Mouse (Mus musculus): ENCODE data around the gene Ptprd.

Ptprd gene

GRCm38 (mm10) chr4:76324928-76325327 is 1886.8 kb downstream of the Ptprd start:
- no peak for DNase-seq (ENCODE audit: low read depth, low spot score)

- DNase-seq (ENCODE audit: low read depth, low spot score) = no peak
Observed at GRCm38 (mm10) chr4:76324509-76324908, 1887.3 kb downstream of the Ptprd start.

GRCm38 (mm10) chr4:76319874-76320273 is 1891.9 kb downstream of the Ptprd start:
- no peak for DNase-seq (ENCODE audit: low read depth, low spot score)

- DNase-seq (ENCODE audit: low read depth, low spot score) = no peak
Observed at GRCm38 (mm10) chr4:76315977-76316376, 1895.8 kb downstream of the Ptprd start.

GRCm38 (mm10) chr4:76313749-76314148 is 1898.0 kb downstream of the Ptprd start:
- no peak for DNase-seq (ENCODE audit: low read depth, low spot score)

GRCm38 (mm10) chr4:76312593-76312992 is 1899.2 kb downstream of the Ptprd start:
- DNase-seq (ENCODE audit: low read depth, low spot score) = no peak

GRCm38 (mm10) chr4:76305987-76306386 is 1905.8 kb downstream of the Ptprd start:
- DNase-seq (ENCODE audit: low read depth, low spot score) = no peak

GRCm38 (mm10) chr4:76297375-76297774 is 1914.4 kb downstream of the Ptprd start:
- no peak for DNase-seq (ENCODE audit: low read depth, low spot score)

GRCm38 (mm10) chr4:76292733-76293357 is 1918.9 kb downstream of the Ptprd start:
- DNase-seq (ENCODE audit: low read depth, low spot score) = no peak

GRCm38 (mm10) chr4:76290484-76290818 is 1921.3 kb downstream of the Ptprd start:
- no peak for DNase-seq (ENCODE audit: low read depth, low spot score)

- DNase-seq (ENCODE audit: low read depth, low spot score) = no peak
Observed at GRCm38 (mm10) chr4:76289612-76290483, 1921.9 kb downstream of the Ptprd start.

GRCm38 (mm10) chr4:76286016-76286415 is 1925.7 kb downstream of the Ptprd start:
- DNase-seq (ENCODE audit: low read depth, low spot score) = no peak

- no peak for DNase-seq (ENCODE audit: low read depth, low spot score)
Observed at GRCm38 (mm10) chr4:76282886-76283285, 1928.9 kb downstream of the Ptprd start.

GRCm38 (mm10) chr4:76262727-76263126 is 1949.0 kb downstream of the Ptprd start:
- no peak for DNase-seq (ENCODE audit: low read depth, low spot score)

GRCm38 (mm10) chr4:76260686-76261085 is 1951.1 kb downstream of the Ptprd start:
- no peak for DNase-seq (ENCODE audit: low read depth, low spot score)

GRCm38 (mm10) chr4:76260286-76260685 is 1951.5 kb downstream of the Ptprd start:
- no peak for DNase-seq (ENCODE audit: low read depth, low spot score)

- DNase-seq (ENCODE audit: low read depth, low spot score) = no peak
Observed at GRCm38 (mm10) chr4:76259636-76260035, 1952.1 kb downstream of the Ptprd start.

GRCm38 (mm10) chr4:76244371-76244770 is 1967.4 kb downstream of the Ptprd start:
- no peak for DNase-seq (ENCODE audit: low read depth, low spot score)

- no peak for DNase-seq (ENCODE audit: low read depth, low spot score)
Observed at GRCm38 (mm10) chr4:76241542-76241941, 1970.2 kb downstream of the Ptprd start.

- DNase-seq (ENCODE audit: low read depth, low spot score) = no peak
Observed at GRCm38 (mm10) chr4:76241140-76241539, 1970.6 kb downstream of the Ptprd start.

- no peak for DNase-seq (ENCODE audit: low read depth, low spot score)
Observed at GRCm38 (mm10) chr4:76239063-76239462, 1972.7 kb downstream of the Ptprd start.

GRCm38 (mm10) chr4:76238577-76238976 is 1973.2 kb downstream of the Ptprd start:
- no peak for DNase-seq (ENCODE audit: low read depth, low spot score)

- no peak for DNase-seq (ENCODE audit: low read depth, low spot score)
Observed at GRCm38 (mm10) chr4:76237827-76238226, 1973.9 kb downstream of the Ptprd start.

All from retina, adult 2 months (tissue).